ENCODE assay signal across 11 mouse cellular contexts in the genomic region with DNA sequence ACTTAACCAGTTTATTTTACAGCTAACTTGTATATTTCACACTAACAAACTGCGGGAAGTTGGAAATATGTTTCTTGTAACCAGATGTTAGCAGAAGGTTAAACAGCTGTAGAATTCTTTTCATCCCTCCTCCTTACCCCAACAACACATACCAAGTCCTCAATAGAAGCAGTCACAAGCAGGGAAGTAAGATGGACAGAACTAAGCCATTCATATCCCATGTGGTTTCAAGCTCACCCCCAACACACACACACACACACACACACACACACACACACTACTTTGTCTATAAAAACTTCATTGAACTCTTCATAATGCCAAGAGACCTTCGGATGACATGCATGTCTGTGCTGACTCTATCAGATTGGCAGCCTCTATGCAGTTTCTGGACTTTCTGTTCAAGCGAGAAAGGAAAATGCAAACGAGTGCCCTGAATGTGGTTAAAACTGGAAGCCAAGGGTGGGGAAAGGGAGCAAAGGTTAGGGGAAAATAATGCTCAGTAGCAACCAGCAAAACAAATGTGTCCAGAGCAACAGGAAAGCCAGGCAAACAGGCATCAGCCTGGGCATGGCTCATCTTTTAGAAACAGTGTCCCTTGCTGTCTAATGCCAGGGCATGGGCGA.
A peak's percentile ranks its signal among the peaks of the same experiment; 100 is the strongest.
DNase-seq lines count a peak whose midpoint lies in the region; ATAC-seq and TF ChIP-seq lines count a peak whose summit lies in the region.
"Had no signal": no experiment of that assay in that cellular context is flagged by ENCODE, and none has a peak within 500 bp of the region (broad histone marks: within the 10 kb centered on the region; RNA-seq: fewer than 3 reads in every experiment).

No protein-coding gene starts in this region.

- no peak overlapping the region for H3K4me2 ChIP-seq in limb, embryonic 14.5 days (replicated peaks; ENCODE audit: low read depth, low read length, severe bottlenecking)
- H3K4me2 ChIP-seq in hindbrain, embryonic 14.5 days (replicated peaks): no peak overlapping the region
- H3K4me2 ChIP-seq: forebrain, embryonic 12.5 days; neural tube, embryonic 13.5 days had no signal

- no peak for TF ChIP-seq POLR2A in limb, embryonic 14.5 days (IDR thresholded peaks at IDR 0.05; ENCODE audit: borderline replicate concordance, extremely low read depth, insufficient read depth, insufficient read length)

- peak; percentile 57; the same call in 1 of the 2 replicates for ATAC-seq in limb, embryonic 14.5 days (ENCODE audit: low FRiP score, low read depth)
- peak; percentile 34; the same call in 1 of the 2 replicates for ATAC-seq in hindbrain, embryonic 14.5 days (ENCODE audit: low FRiP score)

- H3K9ac ChIP-seq in limb, embryonic 14.5 days (ENCODE audit: low read depth, low read length, severe bottlenecking): no peak overlapping the region
- no peak overlapping the region for H3K9ac ChIP-seq in hindbrain, embryonic 14.5 days
- H3K9ac ChIP-seq: forebrain, embryonic 12.5 days; neural tube, embryonic 13.5 days had no signal

- peak; percentile 10 for DNase-seq in embryo, embryonic 11 days
- DNase-seq in embryo, embryonic 9.5 days (ENCODE audit: extremely low spot score): no peak
- DNase-seq in limb, embryonic 14.5 days (ENCODE audit: low spot score): no peak
- no peak for DNase-seq in limb, embryonic 10.5 days (ENCODE audit: low spot score)
- peak; percentile 60 for DNase-seq in NIH3T3 (ENCODE audit: low read depth)
- DNase-seq in hindbrain, embryonic 14.5 days (ENCODE audit: low spot score): no peak
- DNase-seq in layer of hippocampus, postnatal 10 days (ENCODE audit: low spot score in 2 of 2): no peak
- DNase-seq in ovary, postnatal 10 days (ENCODE audit: low spot score): no peak
- DNase-seq: right cerebral cortex, postnatal 14 days had no signal

- 53% methylated on average over 5 of the region's 5 CpGs for WGBS in limb, embryonic 14.5 days
- 88% methylated on average over 5 of the region's 5 CpGs for WGBS in limb, embryonic 10.5 days
- 42% methylated on average over 5 of the region's 5 CpGs for WGBS in hindbrain, embryonic 14.5 days

- H3K4me1 ChIP-seq in limb, embryonic 14.5 days (ENCODE audit: control insufficient read depth, insufficient read depth, low read length): peaks cover 15% of the 10 kb centered on the region; the same call in 1 of the 2 replicates
- no peaks in the 10 kb centered on the region for H3K4me1 ChIP-seq in limb, embryonic 10.5 days
- no peaks in the 10 kb centered on the region for H3K4me1 ChIP-seq in hindbrain, embryonic 14.5 days (replicated peaks; ENCODE audit: control insufficient read depth, insufficient read depth, low read length)
- H3K4me1 ChIP-seq: neural tube, embryonic 13.5 days had no signal

- no peaks in the 10 kb centered on the region for H3K36me3 ChIP-seq in limb, embryonic 14.5 days (ENCODE audit: control insufficient read depth, insufficient read depth, low read length)
- H3K36me3 ChIP-seq in limb, embryonic 10.5 days: no peaks in the 10 kb centered on the region
- no peaks in the 10 kb centered on the region for H3K36me3 ChIP-seq in hindbrain, embryonic 14.5 days (replicated peaks; ENCODE audit: control insufficient read depth, insufficient read depth)
- H3K36me3 ChIP-seq: forebrain, embryonic 12.5 days; neural tube, embryonic 13.5 days had no signal

- H3K27ac ChIP-seq in limb, embryonic 14.5 days (replicated peaks; ENCODE audit: low read depth, low read length): 0 out of 2 replicates have a peak overlapping the region, but pooled peaks have one; percentile 19
- H3K27ac ChIP-seq in limb, embryonic 10.5 days: no peak overlapping the region
- no peak overlapping the region for H3K27ac ChIP-seq in hindbrain, embryonic 14.5 days
- H3K27ac ChIP-seq: forebrain, embryonic 12.5 days; neural tube, embryonic 13.5 days had no signal

- no peaks in the 10 kb centered on the region for H3K9me3 ChIP-seq in limb, embryonic 14.5 days (ENCODE audit: control insufficient read depth, low read length)
- no peaks in the 10 kb centered on the region for H3K9me3 ChIP-seq in limb, embryonic 10.5 days (replicated peaks)
- H3K9me3 ChIP-seq in hindbrain, embryonic 14.5 days (ENCODE audit: control insufficient read depth, low read length): 0 out of 2 replicates have a peak, but pooled peaks cover 4% of the 10 kb centered on the region
- H3K9me3 ChIP-seq: forebrain, embryonic 12.5 days; neural tube, embryonic 13.5 days had no signal

- no peak overlapping the region for H3K4me3 ChIP-seq in limb, embryonic 14.5 days (replicated peaks; ENCODE audit: low read length)
- no peak overlapping the region for H3K4me3 ChIP-seq in limb, embryonic 10.5 days
- no peak overlapping the region for H3K4me3 ChIP-seq in hindbrain, embryonic 14.5 days (replicated peaks; ENCODE audit: low read length)
- H3K4me3 ChIP-seq: forebrain, embryonic 12.5 days; neural tube, embryonic 13.5 days had no signal

- H3K27me3 ChIP-seq in limb, embryonic 14.5 days (ENCODE audit: control insufficient read depth, insufficient read depth, low read length): no peaks in the 10 kb centered on the region
- no peaks in the 10 kb centered on the region for H3K27me3 ChIP-seq in limb, embryonic 10.5 days (ENCODE audit: low read depth, poor library complexity, severe bottlenecking)
- no peaks in the 10 kb centered on the region for H3K27me3 ChIP-seq in hindbrain, embryonic 14.5 days (ENCODE audit: control insufficient read depth, insufficient read depth, low read length)
- H3K27me3 ChIP-seq: forebrain, embryonic 12.5 days; neural tube, embryonic 13.5 days had no signal

Comparison
In these comparisons a context has a peak if more than half of its experiments do, and no peak if none do; other contexts are left out.
1. DNase-seq: peak in embryo, embryonic 11 days (single experiment) and NIH3T3 (single experiment); none in embryo, embryonic 9.5 days (single experiment), limb, embryonic 14.5 days (single experiment), limb, embryonic 10.5 days (single experiment), hindbrain, embryonic 14.5 days (single experiment), layer of hippocampus, postnatal 10 days (0 of 2) and ovary, postnatal 10 days (single experiment).